Mouse (Mus musculus): Measurements from ENCODE around the gene Pik3r1.

The Pik3r1 gene

DNA sequence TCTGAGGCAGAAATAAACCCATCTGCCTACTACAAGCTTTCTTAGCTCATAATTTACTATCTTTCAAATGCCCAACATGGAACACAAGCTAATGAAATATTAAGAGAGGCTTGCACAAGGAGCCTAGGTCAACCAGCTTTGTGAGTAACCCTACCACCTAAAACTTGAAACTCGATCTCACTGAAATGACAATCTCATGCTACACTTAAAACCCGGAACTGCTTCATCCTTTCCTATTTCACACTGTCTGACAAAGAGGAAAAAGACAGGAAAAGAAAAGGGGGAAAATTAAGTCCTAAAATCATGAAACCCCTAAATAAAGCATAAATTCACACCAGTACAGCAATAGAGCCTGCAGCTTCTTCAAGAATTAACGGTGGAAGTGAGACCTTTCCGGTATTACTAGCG lies 1.4 kb downstream of the Pik3r1 start:
- WGBS = 1% methylated on average over 5 of the region's 5 CpGs

DNA sequence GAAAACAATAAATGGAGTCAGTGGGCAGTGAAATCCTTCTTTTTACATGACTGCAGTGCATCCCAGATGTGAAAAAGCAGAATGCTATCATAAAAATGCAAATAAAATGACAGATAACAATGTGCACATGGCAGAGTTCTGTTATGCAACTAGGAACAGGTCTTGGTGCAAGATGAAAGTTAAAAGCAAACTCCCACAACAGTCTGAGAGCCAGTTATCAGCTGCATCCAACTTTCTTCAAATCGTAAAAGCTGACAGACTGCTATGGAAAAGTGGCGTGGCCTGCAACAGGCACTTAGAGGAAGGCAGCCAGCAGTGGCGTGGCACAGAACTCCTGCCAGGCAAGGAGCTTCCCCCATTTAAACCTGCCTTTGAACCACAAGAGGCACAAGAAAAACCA lies 2.0 kb downstream of the Pik3r1 start:
- 7% methylated on average over 3 of the region's 3 CpGs for WGBS

DNA sequence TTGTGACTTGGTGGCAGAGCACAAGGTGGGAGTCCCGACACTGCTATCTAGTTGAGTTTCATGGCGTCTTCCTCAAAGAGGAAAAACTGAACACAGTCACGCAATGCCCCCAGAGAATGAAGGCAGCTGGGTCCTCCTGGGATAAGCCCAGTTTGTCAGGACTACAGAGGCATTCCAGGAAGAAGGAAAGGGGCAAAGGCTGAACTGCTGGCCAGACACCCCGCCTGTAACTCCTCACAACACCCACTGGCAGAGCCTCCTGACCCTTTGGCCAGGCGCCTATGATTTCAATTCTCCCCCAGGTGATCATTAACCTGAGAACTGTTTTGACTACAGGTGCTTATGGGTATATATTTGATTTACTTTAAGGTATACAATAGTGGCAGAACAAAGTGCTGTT lies 3.9 kb downstream of the Pik3r1 start:
- 53% methylated on average over 5 of the region's 5 CpGs for WGBS

DNA sequence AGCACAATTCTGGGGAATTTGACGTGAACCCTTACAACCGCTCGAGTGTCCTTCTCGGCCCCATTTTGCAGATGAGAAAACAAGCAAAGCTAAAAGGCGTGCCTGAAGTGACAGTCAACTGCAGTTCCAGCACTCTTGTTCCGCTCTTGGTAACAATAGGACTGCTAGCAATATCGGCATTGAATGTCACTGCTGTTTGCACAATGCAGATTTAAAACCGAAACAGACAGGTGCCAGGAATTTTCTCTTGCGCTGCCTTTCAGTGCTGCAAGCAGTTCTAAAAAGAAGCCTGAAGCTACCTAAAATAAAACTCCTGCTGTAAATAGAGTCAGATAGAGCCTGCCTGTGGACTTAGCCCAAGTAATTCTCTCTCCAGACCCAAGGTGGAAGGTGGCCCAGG lies 4.3 kb downstream of the Pik3r1 start:
- WGBS = 60% methylated on average over 9 of the region's 9 CpGs

DNA sequence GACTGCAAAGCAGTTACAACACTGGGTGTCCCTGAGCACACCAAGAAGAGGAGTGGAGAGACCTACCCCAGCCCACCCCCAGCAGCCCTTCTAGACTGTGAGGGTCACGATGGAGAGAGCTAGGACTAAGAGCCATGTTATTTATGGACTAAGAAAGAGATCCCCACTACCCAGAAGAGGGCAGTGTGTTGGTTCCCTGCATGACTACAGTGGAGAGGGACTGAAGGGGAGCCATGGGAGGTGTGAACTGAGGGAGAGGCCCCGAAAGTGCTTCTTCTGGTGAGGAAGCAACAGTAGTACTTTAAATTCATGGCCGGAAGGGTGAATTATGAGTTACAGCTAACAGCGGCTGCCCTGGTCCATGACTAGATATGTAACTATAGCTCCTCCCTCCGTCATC lies 4.9 kb downstream of the Pik3r1 start:
- WGBS = 77% methylated on average over 5 of the region's 5 CpGs

DNA sequence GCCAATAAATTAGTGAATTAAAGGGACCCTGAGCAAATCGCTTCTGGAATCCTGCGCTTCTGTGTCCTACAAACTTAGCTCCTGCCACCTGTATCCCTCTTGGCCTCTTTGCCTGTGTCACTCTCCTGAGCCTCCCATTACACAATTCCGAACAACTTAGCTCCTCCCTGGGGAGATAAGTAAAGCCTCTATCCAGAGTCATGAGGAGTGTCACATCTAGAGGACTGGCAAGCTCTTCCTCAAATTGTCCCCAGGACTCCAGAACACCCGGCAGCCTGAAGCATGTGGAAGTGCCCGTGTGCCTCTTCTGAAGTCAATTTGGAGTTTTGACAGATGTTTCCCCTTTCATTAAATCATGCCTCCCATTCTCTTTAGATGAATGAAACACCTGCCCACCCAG lies 6.4 kb downstream of the Pik3r1 start:
- 53% methylated on average over 5 of the region's 5 CpGs for WGBS

DNA sequence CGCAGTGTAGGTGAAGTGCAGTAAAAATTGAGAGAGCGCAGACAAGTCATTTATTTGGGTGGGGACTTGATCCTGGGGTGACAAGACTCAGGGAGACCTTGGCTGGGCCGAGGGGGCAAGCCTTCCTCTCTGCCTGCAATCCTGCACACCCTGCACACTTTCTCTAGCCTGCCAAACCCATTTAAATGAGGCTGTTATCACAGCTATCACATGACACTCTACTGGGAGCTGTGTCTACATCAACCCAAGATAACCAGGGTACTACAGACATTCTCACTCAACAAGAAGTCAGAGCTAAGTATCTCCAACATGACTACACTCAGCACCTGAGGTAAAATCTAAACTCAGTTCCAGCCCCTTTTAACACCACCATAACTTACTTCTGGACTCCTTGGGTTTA lies 7.1 kb downstream of the Pik3r1 start:
- 72% methylated on average over 3 of the region's 3 CpGs for WGBS

DNA sequence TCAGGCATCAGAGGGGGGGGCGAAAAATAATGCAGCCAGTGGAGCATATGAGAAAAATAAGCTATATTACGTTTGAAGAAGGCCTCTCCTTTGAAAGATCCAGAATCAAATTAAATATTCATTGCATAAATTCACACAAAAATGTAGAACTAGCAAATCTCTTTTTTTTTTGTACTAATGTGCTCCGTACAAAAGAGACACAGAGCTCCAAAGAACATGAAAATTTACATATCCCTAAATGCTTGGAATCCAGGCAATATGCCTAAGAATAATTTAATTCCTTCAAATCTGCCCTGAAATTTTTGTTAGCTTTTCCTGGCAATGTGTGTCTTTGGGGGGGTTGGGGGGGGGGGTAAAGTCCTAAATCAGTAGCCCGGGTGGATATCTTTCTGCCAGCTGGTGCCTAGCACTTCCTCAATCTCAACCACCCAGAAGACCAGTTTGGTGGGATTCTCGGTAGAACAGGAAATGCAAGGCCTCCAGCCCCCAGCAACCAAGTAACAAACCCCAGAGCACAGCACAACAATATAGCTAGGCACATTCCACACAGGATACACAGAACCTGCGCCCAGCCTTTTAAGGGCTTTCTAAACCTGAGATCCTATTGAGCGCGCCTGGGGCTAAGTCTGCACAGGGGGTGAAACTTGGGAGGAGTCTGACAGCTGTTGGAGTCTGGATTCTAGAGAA lies 7.9 kb downstream of the Pik3r1 start:
- WGBS = 29% methylated on average over 8 of the region's 8 CpGs

DNA sequence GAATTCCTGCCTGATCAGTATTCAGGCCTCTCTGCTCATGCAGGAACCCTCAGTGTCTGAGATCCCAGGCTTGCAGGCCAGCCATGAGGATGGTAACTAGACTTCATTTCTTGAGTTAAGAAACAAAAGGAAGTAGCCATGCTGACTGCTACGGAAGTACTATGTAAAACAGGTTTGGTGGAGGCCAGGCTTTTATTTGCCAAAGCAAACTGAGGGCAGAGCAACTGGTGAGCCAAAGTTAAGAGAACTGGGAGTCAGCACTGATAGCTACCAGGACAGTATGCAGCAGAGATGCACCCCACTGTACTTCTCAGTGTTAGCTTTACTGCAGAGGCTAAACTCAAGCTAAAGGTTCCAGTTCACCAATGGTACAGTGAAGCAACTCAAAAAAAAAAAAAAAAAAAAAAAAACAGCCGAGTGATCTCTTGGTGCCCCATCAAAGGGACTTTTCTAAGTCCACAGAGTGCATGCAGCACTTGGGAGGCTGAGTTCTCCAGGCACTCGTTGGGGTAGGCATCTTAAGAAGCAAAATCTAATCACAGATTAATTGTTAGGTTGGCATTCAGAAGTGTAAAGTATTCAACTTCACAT lies 8.6 kb downstream of the Pik3r1 start:
- WGBS = 15% methylated on average over 3 of the region's 3 CpGs

DNA sequence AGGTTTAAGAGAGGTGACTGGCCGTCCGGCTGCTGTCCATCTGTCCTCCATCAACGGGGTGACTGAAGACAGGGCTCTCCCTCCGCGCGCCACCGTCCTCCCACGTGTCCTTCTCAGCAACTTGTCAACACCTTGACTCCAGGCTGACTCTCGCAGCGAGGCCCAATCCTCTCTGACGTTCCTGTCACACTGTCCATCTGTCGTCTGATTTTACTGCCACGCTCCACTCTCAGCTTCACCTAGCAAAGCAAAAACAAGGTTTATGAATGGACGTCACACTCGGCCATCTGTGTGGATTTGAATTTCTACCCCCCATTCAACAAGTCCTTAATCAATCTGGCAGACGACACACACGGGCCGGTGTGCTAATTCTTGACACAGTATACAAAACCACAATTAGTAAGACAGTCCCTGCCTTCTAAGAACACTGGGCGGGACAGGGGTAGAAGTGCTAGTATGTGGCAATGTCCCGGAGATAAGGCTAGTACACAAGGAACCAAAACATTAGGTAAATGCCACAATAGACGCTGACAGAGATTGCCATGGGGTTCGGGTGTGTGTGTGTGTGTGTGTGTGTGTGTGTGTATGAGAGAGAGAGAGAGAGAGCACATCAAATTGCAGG lies 10.1 kb downstream of the Pik3r1 start:
- 57% methylated on average over 22 of the region's 22 CpGs for WGBS

DNA sequence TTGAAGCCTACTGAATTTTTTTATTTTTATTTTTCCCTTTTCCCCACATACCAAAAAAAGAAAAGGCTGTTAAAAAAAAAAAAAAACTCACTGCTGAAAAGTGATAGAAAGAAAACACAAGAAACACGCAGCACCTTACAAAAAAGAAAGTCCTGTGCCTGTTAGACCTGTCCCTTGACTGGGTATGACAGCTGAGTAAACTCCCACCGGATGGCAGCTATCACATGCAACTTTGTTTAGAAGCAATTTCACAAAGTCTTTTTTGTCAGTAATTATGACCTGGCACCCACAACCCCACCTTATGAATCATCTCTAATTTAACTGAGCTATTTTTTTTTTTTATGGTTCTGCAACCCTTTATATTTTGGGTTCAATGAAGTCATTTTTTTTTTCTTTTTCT lies 12.8 kb downstream of the Pik3r1 start:
- 51% methylated on average over 2 of the region's 2 CpGs for WGBS

DNA sequence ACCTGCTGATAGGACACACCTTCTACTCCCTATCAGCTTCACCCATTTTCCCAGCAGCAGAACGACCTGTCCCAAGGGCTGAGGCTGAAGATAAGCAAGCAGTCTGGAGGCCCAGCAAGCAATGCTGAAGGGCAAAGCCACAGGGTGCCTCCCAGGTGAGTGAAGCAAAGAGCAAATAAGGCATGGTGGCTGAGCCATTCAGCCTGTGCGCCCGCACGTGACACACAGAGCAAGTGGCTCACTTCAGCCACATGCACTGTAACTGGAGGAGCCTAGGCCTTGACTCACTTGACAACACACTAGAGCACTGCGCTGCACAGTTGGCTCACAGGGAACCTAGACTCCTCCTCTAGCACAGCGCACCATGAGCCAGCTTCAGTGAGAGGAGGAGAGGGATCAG lies 14.4 kb downstream of the Pik3r1 start:
- WGBS = 63% methylated on average over 6 of the region's 6 CpGs

DNA sequence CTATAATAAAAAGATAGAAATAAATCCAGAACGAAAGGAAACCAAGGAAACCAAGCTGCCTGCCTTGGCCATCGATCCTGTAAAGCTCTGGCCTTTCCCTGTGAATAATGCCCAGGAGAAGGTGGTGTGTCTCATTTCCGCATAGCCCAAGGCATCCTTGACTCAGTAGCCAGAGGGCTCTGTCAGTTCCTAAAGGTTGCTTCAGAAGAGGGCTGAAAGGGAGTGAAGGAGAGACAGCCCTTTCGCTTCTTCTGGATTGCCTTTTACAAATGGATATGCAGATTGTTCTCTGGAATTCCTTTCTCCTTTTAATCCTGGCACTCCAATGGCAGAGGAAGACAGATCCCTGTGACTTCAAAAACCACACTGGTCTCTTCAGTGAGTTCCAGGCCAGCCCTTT lies 16.2 kb downstream of the Pik3r1 start:
- 64% methylated on average over 4 of the region's 4 CpGs for WGBS

DNA sequence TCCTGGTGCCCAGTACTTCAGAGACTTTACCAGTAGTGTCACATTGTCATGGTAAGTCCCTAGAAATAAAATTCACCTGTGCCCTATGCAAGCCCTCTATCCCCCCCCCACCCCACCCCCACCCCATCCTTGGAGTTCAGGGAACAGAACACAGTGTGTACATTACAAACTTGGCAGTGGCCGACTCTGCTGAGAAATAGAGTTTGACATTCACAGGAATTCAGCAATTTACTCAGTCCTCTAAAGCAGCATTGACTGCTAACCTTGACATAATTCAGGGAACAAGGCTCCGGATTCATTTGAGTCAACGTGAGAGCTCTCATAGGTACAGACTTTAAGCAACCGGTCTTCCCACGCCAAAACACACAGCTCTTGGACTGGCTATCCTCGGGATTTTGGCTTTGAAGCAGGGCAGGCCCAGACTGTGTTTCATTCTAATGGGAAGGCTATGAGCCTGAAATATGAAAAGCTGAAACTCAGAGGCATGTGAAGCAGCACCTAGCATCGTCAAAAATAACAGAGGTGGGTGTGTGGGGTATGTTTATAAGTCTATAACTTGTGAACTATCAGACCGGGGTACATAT lies 21.9 kb downstream of the Pik3r1 start:
- 41% methylated on average over 8 of the region's 8 CpGs for WGBS

DNA sequence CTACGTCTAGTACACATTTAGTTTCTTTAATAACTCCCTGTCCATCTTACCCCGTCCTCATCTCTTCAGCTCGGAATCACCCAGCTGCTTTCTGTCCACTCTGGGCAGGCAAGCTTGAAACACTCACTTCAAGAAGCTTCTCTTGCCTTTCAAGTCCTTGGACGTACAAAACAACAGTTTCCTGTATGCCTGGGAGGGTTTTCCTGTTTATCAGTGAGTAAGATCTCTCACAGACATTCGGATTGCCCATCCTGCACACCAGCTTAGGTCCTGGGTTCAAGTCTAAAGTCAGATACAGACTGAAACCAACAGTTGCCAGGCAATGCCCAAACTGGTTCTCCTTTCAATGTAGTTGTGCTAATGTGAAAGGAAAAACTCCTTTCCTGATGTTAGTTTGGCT lies 23.1 kb downstream of the Pik3r1 start:
- 55% methylated on average over 5 of the region's 5 CpGs for WGBS

DNA sequence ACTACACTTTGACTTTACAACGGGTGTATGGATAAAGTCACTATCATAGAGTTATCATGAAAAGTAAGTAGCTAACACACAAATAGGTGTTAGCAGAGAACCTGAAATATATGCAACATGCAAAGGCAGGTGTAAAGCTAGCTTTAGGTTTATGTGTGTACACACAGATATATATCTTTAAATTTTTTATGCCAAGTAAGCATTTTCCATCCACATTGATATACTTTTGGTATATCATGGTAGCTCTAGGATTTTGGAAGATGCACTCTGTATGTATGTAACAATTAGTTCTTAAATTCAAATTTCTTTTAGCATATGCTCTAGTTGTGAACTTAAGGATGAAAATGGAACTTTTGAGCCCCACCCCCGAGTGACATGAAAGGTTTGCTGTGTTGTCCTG lies 24.0 kb downstream of the Pik3r1 start:
- WGBS = 74% methylated on average over 2 of the region's 2 CpGs

DNA sequence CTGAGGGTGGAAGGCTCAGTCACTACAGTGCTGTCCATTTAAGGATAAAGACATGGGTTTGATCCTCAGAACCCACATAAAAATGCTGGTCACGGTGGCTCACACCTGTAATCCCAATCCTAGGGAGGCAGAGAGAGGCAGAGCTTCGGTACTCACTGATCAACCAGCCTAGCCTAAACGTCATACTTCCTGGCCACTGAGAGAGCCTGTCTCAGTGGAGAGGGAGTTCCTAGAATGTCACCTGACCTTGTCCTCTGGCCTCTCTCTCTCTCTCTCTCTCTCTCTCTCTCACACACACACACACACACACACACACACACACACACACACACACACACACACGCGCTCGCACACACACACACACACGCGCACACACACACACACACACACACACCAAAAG lies 24.8 kb downstream of the Pik3r1 start:
- 79% methylated on average over 8 of the region's 8 CpGs for WGBS

DNA sequence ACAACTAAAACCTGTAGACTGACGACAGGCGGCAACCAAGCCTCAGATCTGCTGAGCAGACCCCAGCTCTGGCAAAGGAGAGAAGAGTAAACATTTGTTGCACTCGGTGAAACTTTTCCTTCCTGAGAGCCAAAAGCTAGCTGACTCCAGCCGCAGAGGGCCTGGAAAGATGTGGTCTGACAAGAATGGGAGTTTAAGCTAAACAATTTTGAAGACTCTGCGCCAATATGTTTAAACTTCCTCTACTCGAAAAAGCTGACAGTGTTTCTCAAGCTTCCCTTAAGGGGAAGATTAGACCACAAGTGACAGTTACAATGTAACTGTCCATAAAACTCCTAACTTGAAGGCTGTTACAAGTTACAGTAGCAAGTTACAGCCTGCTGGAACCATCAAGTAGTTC lies 25.4 kb downstream of the Pik3r1 start:
- 48% methylated on average over 6 of the region's 6 CpGs for WGBS

DNA sequence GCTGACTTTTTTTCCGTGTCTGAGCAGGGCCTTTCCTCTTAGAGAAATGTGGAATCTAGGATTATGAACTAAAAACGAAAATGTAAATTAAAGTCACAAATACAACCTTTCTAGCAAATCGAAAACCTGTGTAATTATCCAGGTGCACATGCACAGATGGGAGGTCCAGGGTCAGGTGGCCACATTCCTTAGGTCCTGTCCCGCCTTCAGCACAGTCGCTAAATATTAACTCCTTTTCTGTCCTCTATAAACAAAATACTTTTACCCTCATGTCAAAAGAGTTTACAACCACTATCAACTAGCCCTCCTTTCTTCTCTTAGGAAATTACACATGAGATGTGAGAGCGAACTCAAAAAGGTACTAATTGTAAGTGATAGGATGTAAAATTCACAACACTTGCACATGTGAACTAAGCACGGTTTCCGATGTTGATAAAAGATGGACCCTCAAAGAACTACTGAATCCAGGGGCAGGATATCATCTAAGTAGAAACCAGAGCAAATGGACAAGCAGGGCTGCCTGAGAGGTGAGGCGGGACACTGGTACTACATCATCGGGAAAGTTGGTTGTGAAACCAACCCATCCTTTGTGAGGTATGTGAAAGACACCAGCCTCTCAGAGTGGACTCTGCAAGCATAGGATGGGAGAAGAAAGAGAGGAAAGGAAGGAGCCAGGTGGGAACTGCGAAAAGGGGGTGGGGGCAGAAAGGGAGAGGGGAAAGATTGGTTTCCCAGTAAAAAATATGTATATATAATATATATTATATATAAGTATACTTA lies 26.3 kb downstream of the Pik3r1 start:
- 87% methylated on average over 11 of the region's 11 CpGs for WGBS

DNA sequence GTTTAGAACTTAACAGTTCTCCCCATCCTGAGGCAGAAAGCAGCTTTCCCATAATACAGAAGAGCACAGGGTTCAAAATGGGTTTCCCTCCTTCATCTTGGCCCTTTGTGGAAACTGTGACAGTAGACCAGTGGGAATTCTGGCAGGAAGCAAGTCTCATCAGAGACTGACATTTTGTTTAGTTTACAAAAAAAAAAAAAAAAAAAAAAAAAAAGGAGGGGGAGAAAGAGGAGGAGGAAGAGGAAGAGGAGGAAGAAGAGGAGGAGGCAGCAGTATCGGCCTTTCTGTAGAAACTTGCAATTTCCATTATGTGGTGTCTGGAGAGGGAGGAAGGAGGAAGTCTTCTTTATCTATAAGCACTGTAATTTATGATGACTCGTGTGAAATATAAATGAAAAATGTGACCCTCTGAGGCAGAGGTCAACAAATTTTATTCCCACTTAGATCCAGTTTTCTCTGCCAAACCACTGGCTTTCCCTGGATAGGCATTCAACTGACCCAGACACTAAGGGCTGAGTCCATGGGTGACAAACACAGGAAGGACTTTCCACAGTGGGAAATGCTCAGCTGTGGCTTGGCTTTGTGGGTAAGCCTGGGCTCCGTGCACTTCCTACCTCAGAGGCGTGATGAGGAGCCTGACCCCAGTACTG lies 28.2 kb downstream of the Pik3r1 start:
- 74% methylated on average over 4 of the region's 4 CpGs for WGBS

DNA sequence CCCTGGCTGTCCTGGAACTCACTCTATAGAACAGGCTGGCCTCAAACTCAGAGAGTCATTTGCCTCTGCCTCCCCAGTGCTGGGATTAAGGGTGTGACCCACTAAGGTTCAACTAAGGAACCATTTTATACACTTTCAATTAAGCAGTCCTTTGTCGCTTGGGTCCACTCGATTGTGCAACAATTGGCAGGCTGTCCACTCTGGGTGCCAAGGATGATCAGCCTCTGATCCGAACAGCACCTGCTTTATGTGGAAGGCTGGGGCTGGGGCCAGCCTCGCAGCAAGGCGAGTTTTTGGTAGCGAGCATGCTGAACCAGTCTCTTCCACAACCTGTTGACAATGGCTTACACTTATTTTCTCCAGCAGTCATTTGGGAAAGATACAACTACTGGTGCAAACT lies 29.2 kb downstream of the Pik3r1 start:
- 54% methylated on average over 6 of the region's 6 CpGs for WGBS
